Mouse (Mus musculus) myocyte (in vitro differentiated cells): ENCODE results near the gene Dupd1. TPM values are rescaled to one million over a fixed set of nuclear protein-coding genes. Genes with fewer than 3 reads are reported as not detected.

Source experiments
- H3K27me3 ChIP-seq: one replicate; pipeline ENCODE4 v1.6.1; 2011; ENCODE audit not compliant: control insufficient read depth, insufficient read depth, insufficient read length
- H3K36me3 ChIP-seq: one replicate; pipeline ENCODE4 v1.6.1; 2011; ENCODE audit not compliant: control insufficient read depth, insufficient read depth
- H3K4me2 ChIP-seq: one replicate; pipeline ENCODE4 v1.6.1; 2011; ENCODE audit warnings: low read depth, control low read depth
- H3K4me3 ChIP-seq: one replicate; pipeline ENCODE4 v1.5.1; 2011; ENCODE audit warnings: mild to moderate bottlenecking, control low read depth, moderate library complexity
- H3K79me2 ChIP-seq: one replicate; pipeline ENCODE4 v1.6.1; 2011; ENCODE audit not compliant: control insufficient read depth, insufficient read depth
- H3ac ChIP-seq: one replicate; pipeline ENCODE4 v1.6.1; 2011; ENCODE audit not compliant: control insufficient read depth, insufficient read length
- CEBPB ChIP-seq: IDR thresholded peaks from 2 replicates; pipeline ENCODE4 v1.6.1; 2011; ENCODE audit warnings: mild to moderate bottlenecking, moderate library complexity; ENCODE audit not compliant: poor library complexity, insufficient read depth, severe bottlenecking
- E2F4 ChIP-seq: IDR thresholded peaks from one replicate; pipeline ENCODE4 v1.6.1; 2011; ENCODE audit warnings: mild to moderate bottlenecking, control low read depth, moderate library complexity; ENCODE audit not compliant: insufficient read depth
- MAX ChIP-seq: IDR thresholded peaks from one replicate; pipeline ENCODE4 v1.6.1; 2011; ENCODE audit warnings: low read depth, mild to moderate bottlenecking, control low read depth
- MYOD1 ChIP-seq, 3 experiments: IDR thresholded peaks; one replicate each; pipeline ENCODE4 v1.6.1; 2011; ENCODE audit warnings: control low read depth in 2 of 3, low read depth in 2 of 3, mild to moderate bottlenecking in 2 of 3, moderate library complexity in 1 of 3; ENCODE audit not compliant: insufficient read length in 2 of 3, control insufficient read depth in 1 of 3
- MYOG ChIP-seq, 3 experiments: IDR thresholded peaks; one replicate each; pipeline ENCODE4 v1.6.1; 2011; ENCODE audit warnings: control low read depth in 2 of 3, low read depth in 2 of 3, mild to moderate bottlenecking in 2 of 3; ENCODE audit not compliant: insufficient read length in 2 of 3, control insufficient read depth in 1 of 3, insufficient read depth in 1 of 3
- POLR2A ChIP-seq: IDR thresholded peaks from one replicate; pipeline ENCODE4 v1.6.1; 2011; ENCODE audit warnings: low read depth, mild to moderate bottlenecking, control low read depth, moderate library complexity; ENCODE audit not compliant: insufficient read length
- POLR2AphosphoS2 ChIP-seq: IDR thresholded peaks from one replicate; pipeline ENCODE4 v1.6.1; 2011; ENCODE audit warnings: low read depth, control low read depth; ENCODE audit not compliant: insufficient read length
- REST ChIP-seq: IDR thresholded peaks from one replicate; pipeline ENCODE4 v1.6.1; 2011; ENCODE audit warnings: mild to moderate bottlenecking, control low read depth, moderate library complexity; ENCODE audit not compliant: insufficient read depth, insufficient read length
- SRF ChIP-seq: IDR thresholded peaks from one replicate; pipeline ENCODE4 v1.6.1; 2011; ENCODE audit warnings: low read depth; ENCODE audit not compliant: control insufficient read depth, insufficient read length
- TCF12 ChIP-seq: IDR thresholded peaks from one replicate; pipeline ENCODE4 v1.6.1; 2011; ENCODE audit warnings: mild to moderate bottlenecking, control low read depth; ENCODE audit not compliant: poor library complexity, insufficient read depth, severe bottlenecking
- TCF3 ChIP-seq: IDR thresholded peaks from one replicate; pipeline ENCODE4 v1.6.1; 2011; ENCODE audit warnings: low read depth, control low read depth; ENCODE audit not compliant: insufficient read length
- USF1 ChIP-seq: IDR thresholded peaks from one replicate; pipeline ENCODE4 v1.6.1; 2011; ENCODE audit warnings: low read depth, mild to moderate bottlenecking, control low read depth, moderate library complexity
- polyA plus RNA-seq: library from polyadenylated mRNA; unstranded; fragments of >200 nt; fragmentation: generic; extraction: Trizol; gene quantifications from one replicate; pipeline ENCODE4 v1.2.1, GENCODE M21; 2012; ENCODE audit warnings: missing spikeins

Dupd1 gene
- polyA plus RNA-seq, 1 experiment, result 0.14 TPM

DNA sequence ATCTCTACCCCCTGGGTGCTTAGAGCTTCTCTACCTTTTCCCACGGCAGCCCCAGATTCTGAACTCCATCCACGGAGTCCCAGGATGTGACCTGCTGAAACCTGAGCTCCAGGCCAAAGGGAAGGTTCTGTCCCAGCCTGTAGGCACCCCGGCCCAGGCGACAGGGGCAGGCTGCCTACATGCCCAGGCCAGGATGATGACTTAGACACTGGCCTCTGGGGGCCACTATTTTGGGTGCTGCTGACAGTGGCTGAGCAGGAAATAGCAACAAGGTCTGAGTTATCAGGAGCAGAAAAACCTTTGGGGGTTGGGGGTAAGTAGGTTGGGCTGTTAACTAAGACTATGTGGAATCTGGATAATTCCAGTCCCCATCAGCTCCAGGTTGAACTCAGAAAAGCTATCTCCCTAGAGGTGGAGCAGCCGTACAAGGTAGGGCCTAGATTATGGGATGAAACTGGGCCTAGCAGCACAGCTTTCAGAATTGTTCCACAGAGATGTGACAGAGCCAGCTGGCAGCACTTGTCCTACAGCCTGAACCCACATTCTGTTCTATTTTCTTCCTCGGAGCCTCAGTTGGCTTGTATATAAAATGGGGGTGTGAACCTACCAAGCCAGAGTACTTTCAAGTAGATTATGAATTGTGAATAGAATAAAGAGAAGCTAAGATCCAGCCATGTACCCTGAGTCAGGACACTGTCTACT is 14.8 kb upstream of the Dupd1 start:
- H3K4me2 ChIP-seq, result no peak overlapping the region
- H3K27me3 ChIP-seq, result no peaks in the 10 kb centered on the region

DNA sequence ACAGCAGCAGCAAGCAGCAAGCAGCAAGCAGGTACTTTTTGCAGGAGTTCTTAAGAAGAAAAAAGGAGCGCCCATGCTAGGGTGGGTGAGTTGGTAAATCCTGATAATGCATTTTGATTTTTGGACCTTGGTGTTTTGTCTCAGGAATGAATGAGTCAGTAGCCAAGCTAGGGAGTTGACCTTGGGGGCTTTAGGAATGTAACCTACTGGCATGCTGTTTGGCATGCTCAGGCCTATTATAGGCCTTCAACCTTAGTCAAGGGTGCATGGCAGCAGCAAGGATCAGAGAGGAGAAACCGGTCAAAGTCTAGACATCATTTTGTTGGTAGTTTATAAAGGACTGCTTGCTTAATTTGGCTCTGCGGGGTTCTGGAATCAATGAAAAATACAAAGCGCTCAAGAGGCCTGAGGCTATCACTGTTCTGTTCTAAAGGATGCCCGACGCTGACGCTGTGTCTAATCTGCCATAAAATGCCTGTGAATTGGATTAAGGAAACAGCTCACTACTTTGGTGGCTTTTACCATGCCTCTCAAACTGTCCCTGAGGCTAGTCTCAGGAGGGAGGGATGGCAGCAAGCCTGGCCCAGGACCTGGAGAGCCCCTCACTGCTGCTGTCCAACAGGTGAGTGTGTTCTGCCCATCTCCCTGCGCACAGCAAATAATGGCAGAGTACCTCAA is 7.8 kb upstream of the Dupd1 start:
- H3K79me2 ChIP-seq, result no peaks in the 10 kb centered on the region
- H3ac ChIP-seq, result no peak overlapping the region
- H3K36me3 ChIP-seq, result no peaks in the 10 kb centered on the region
- no peak overlapping the region for H3K4me3 ChIP-seq
- no peak for TF ChIP-seq USF1
- no peak for TF ChIP-seq TCF12
- TF ChIP-seq REST, result no peak
- TF ChIP-seq TCF3, result no peak
- no peaks in the 10 kb centered on the region for H3K27me3 ChIP-seq
- H3K4me2 ChIP-seq, result no peak overlapping the region

More for the DNA sequence above, 14.8 kb upstream of the Dupd1 start:
- Histone ChIP-seq H3ac (no peak overlapping the region), H3K79me2 (no peaks in the 10 kb centered on the region), H3K4me3 (no peak overlapping the region), H3K36me3 (no peaks in the 10 kb centered on the region)
- TF ChIP-seq POLR2AphosphoS2, result no peak
- TF ChIP-seq MYOG (IDR thresholded peaks at IDR 0.05; ENCODE audit: control insufficient read depth in 1 of 3, insufficient read depth in 1 of 3, insufficient read length in 2 of 3, low read depth in 2 of 3), result no peak
- TF ChIP-seq SRF, result no peak
- no peak for TF ChIP-seq TCF3
- no peak for TF ChIP-seq CEBPB
- no peak for TF ChIP-seq MAX
- no peak for TF ChIP-seq USF1
- no peak for TF ChIP-seq TCF12
- no peak for TF ChIP-seq REST
- no peak for TF ChIP-seq E2F4
- no peak for TF ChIP-seq POLR2A
- TF ChIP-seq MYOD1 (IDR thresholded peaks at IDR 0.05; ENCODE audit: control insufficient read depth in 1 of 3, insufficient read length in 2 of 3, low read depth in 2 of 3), result no peak

DNA sequence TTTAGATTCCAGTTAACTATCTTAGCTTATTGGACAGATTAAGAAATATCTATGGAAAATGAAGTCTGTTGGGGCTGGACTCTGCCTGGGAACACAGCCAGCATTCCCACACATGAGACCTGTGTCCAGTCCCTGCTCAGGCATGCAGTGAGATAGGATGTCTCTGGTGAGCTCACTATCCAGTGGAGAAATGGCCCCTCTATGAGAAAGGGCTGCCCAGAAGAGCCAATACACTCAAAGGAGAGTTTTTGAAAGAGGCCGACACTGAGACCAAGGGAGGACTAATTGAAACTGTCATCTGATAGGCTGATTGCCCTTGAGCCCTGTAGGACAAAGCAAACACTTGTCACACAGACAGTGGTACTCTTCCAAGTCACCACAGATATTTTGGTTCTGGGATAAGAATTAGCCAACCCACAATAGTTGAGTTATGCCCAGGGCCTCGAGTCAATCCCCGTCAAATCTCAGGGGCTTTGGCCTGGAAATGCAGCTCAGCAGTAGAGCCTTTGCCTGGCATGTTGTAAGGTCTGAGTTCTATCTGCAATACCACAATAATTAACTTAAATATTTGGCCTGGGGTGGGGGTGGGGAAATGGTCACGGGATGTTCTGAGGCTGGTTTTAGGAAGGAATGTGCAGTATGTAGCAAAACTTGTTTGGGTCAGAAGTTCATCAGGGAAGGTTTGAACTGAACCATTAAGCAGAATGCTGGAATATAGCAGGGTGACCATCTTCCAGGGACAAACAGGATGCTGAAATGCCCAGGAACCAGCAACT is 6.2 kb upstream of the Dupd1 start:
- Histone ChIP-seq H3K4me3 (no peak overlapping the region), H3ac (no peak overlapping the region), H3K79me2 (no peaks in the 10 kb centered on the region), H3K27me3 (no peaks in the 10 kb centered on the region), H3K4me2 (no peak overlapping the region), H3K36me3 (no peaks in the 10 kb centered on the region)
- TF ChIP-seq E2F4, result no peak
- TF ChIP-seq TCF12, result no peak
- TF ChIP-seq MAX, result no peak
- TF ChIP-seq USF1, result no peak
- TF ChIP-seq REST, result no peak
- no peak for TF ChIP-seq POLR2A
- no peak for TF ChIP-seq POLR2AphosphoS2
- TF ChIP-seq SRF, result no peak
- TF ChIP-seq MYOG (IDR thresholded peaks at IDR 0.05; ENCODE audit: control insufficient read depth in 1 of 3, insufficient read depth in 1 of 3, insufficient read length in 2 of 3, low read depth in 2 of 3), result no peak
- TF ChIP-seq MYOD1 (IDR thresholded peaks at IDR 0.05; ENCODE audit: control insufficient read depth in 1 of 3, insufficient read length in 2 of 3, low read depth in 2 of 3), result no peak
- TF ChIP-seq CEBPB, result no peak
- TF ChIP-seq TCF3, result no peak

DNA sequence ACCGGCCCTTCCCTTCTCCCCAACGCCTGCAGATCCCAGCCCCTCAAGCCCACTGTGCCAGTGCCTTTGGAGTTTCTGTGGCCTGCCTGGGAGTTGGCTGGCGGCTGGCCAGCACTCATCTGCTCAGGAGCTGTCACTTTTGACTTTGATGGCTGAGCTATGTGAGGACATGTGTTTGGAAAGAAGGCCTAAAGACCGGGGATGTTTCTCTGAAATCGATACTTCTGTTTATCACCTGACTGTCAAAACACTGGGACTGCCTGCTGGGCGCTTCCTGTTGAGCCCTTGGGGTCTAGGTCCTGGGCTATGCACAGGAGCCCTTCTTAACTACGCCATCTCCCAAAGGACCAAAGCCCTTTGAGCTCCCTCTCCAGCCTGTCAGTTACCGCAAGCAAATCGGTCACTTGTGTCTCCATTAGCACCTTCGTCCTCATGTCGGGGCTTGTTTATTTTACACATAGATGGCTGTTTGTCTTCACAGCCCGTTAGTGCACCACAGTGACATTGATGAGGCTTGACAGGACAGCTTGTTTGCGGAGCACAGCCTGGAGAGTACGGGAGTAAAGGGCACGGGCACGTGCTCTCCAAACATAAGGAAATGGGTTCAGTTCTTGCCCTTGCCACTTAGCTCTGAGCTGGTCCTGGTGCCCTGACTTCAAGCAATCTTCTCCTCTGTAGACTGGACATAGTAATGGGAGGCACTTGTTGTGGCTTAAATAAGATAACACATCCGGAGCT is 5.4 kb upstream of the Dupd1 start:
- no peak overlapping the region for H3K4me3 ChIP-seq
- no peak overlapping the region for H3K4me2 ChIP-seq
- TF ChIP-seq MYOG (IDR thresholded peaks at IDR 0.05; ENCODE audit: control insufficient read depth in 1 of 3, insufficient read depth in 1 of 3, insufficient read length in 2 of 3, low read depth in 2 of 3), result no peak
- no peak for TF ChIP-seq CEBPB
- no peak for TF ChIP-seq USF1
- no peak for TF ChIP-seq TCF3
- no peak for TF ChIP-seq MAX
- no peak for TF ChIP-seq TCF12
- no peak for TF ChIP-seq E2F4
- no peak for TF ChIP-seq MYOD1 (IDR thresholded peaks at IDR 0.05; ENCODE audit: control insufficient read depth in 1 of 3, insufficient read length in 2 of 3, low read depth in 2 of 3)
- no peak for TF ChIP-seq REST
- no peak for TF ChIP-seq POLR2A
- TF ChIP-seq SRF, result no peak
- TF ChIP-seq POLR2AphosphoS2, result no peak
- no peak overlapping the region for H3ac ChIP-seq
- H3K79me2 ChIP-seq, result no peaks in the 10 kb centered on the region
- no peaks in the 10 kb centered on the region for H3K27me3 ChIP-seq
- H3K36me3 ChIP-seq, result no peaks in the 10 kb centered on the region
